Comparison of ENCODE assay signal across 7 mouse cellular contexts in genomic region chr1:72182930-72183499, GRCm38 (mm10). TPM values are rescaled to one million over a fixed set of nuclear protein-coding genes. Genes with fewer than 3 reads are reported as not detected.
A peak's percentile ranks its signal among the peaks of the same experiment; 100 is the strongest.
DNase-seq lines count a peak whose midpoint lies in the region; ATAC-seq lines count a peak whose summit lies in the region.

No protein-coding gene starts in this region.

- WGBS in embryonic facial prominence, embryonic 13.5 days = 6% methylated on average over 13 of the region's 13 CpGs
- 4% methylated on average over 13 of the region's 13 CpGs for WGBS in hindbrain, embryonic 13.5 days

- peak overlapping the region; percentile 50 for H3K4me2 ChIP-seq in embryonic facial prominence, embryonic 13.5 days
- peak overlapping the region; percentile 49 for H3K4me2 ChIP-seq in hindbrain, embryonic 13.5 days

- DNase-seq in adrenal gland, postnatal 25 days = peak; percentile 30
- peak; percentile 26 for DNase-seq in liver
- DNase-seq in neural tube, embryonic 10.5 days (ENCODE audit: extremely low spot score, low spot score) = peak; percentile 28
- DNase-seq in spleen, adult 12 weeks (ENCODE audit: low spot score) = no peak
- DNase-seq in ovary, postnatal 14 days (ENCODE audit: low spot score) = no peak

- H3K9ac ChIP-seq in embryonic facial prominence, embryonic 13.5 days = no peak overlapping the region
- H3K9ac ChIP-seq in hindbrain, embryonic 13.5 days = peak overlapping the region; percentile 39; the same call in 1 of the 2 replicates

- no peaks in the 10 kb centered on the region for H3K36me3 ChIP-seq in embryonic facial prominence, embryonic 13.5 days
- no peaks in the 10 kb centered on the region for H3K36me3 ChIP-seq in hindbrain, embryonic 13.5 days

- H3K4me3 ChIP-seq in embryonic facial prominence, embryonic 13.5 days = 0 out of 2 replicates have a peak overlapping the region, but pooled peaks have one; percentile 0
- peak overlapping the region; percentile 28 for H3K4me3 ChIP-seq in hindbrain, embryonic 13.5 days

- peak; percentile 57; the same call in 1 of the 2 replicates for ATAC-seq in embryonic facial prominence, embryonic 13.5 days (ENCODE audit: insufficient number of reproducible peaks, insufficient read depth, low FRiP score, low TSS enrichment, low read depth)
- ATAC-seq in hindbrain, embryonic 13.5 days (ENCODE audit: low FRiP score) = peak; percentile 76; the same call in 1 of the 2 replicates

- no peaks in the 10 kb centered on the region for H3K9me3 ChIP-seq in embryonic facial prominence, embryonic 13.5 days
- H3K9me3 ChIP-seq in hindbrain, embryonic 13.5 days = no peaks in the 10 kb centered on the region

- no peaks in the 10 kb centered on the region for H3K27me3 ChIP-seq in embryonic facial prominence, embryonic 13.5 days
- no peaks in the 10 kb centered on the region for H3K27me3 ChIP-seq in hindbrain, embryonic 13.5 days

- H3K27ac ChIP-seq in embryonic facial prominence, embryonic 13.5 days = no peak overlapping the region
- H3K27ac ChIP-seq in hindbrain, embryonic 13.5 days = peak overlapping the region; percentile 48

- peaks cover 25% of the 10 kb centered on the region for H3K4me1 ChIP-seq in embryonic facial prominence, embryonic 13.5 days
- peaks cover 22% of the 10 kb centered on the region for H3K4me1 ChIP-seq in hindbrain, embryonic 13.5 days (replicated peaks)

RNA-seq across cellular contexts. Expression of gene Mreg, which starts 29.1 kb away (rescaled TPM):
- 1.2 and 1.3 TPM in 2 replicates for total RNA-seq in adrenal gland, postnatal 25 days (2021)
- polyA plus RNA-seq in embryonic facial prominence, embryonic 13.5 days (2015; fragmentation: Nextera tagmentation; extraction: Ambion mirVana) = 3.9 and 4.2 TPM in 2 replicates
- polyA plus RNA-seq in hindbrain, embryonic 13.5 days (2015; fragmentation: Nextera tagmentation; extraction: Ambion mirVana) = 5.7 and 7.0 TPM in 2 replicates

Comparison
In these comparisons a context has a peak if more than half of its experiments do, and no peak if none do; other contexts are left out.
1. DNase-seq: peak in adrenal gland, postnatal 25 days (single experiment), liver (single experiment) and neural tube, embryonic 10.5 days (single experiment); none in spleen, adult 12 weeks (single experiment) and ovary, postnatal 14 days (single experiment).